Mouse (Mus musculus) hindbrain, embryonic 10.5 days (tissue): Measurements from ENCODE around the gene 2610008E11Rik. TPM values are rescaled to one million over a fixed set of nuclear protein-coding genes. Genes with fewer than 3 reads are reported as not detected.
"Not testable (repeated sequence)": the region's sequence is repeated elsewhere in the genome, so short reads cannot be mapped to it uniquely, and the experiment has no call there.

ENCODE experiments used
- DNase-seq: peaks from one replicate; pipeline ENCODE4 v3.0.0-alpha.2; 2017; ENCODE audit warnings: low spot score
- H3K27ac ChIP-seq: fragments of 300-500 bp; sonication (generic); 2 replicates; pipeline ENCODE4 v1.5.1; 2016; ENCODE audit warnings: mild to moderate bottlenecking, moderate library complexity
- H3K27me3 ChIP-seq: fragments of 300-500 bp; sonication (generic); 2 replicates; pipeline ENCODE4 v1.6.1; 2016; ENCODE audit warnings: mild to moderate bottlenecking; ENCODE audit not compliant: poor library complexity, insufficient read depth, severe bottlenecking
- H3K36me3 ChIP-seq: fragments of 300-500 bp; sonication (generic); 2 replicates; pipeline ENCODE4 v1.6.1; 2016; ENCODE audit warnings: mild to moderate bottlenecking, moderate library complexity
- H3K4me1 ChIP-seq: fragments of 300-500 bp; sonication (generic); replicated peaks from 2 replicates; pipeline ENCODE4 v1.6.1; 2016; ENCODE audit warnings: mild to moderate bottlenecking
- H3K4me3 ChIP-seq: fragments of 300-500 bp; sonication (generic); 2 replicates; pipeline ENCODE4 v1.5.1; 2016; ENCODE audit warnings: mild to moderate bottlenecking, moderate library complexity
- H3K9me3 ChIP-seq: fragments of 300-500 bp; sonication (generic); 2 replicates; pipeline ENCODE4 v1.6.1; 2016; ENCODE audit warnings: mild to moderate bottlenecking, moderate library complexity
- WGBS: fragments of 180-500 bp; shearing (Covaris S2); methylation state at CpG from one replicate; pipeline ENCODE4 v1.1.7; 2016; 5-methylcytosine and 5-hydroxymethylcytosine counted together
- polyA plus RNA-seq: library from polyadenylated mRNA; unstranded; fragments of >200 nt; fragmentation: Nextera tagmentation; extraction: Ambion mirVana; gene quantifications from 2 replicates; pipeline ENCODE4 v1.2.1, GENCODE M21; 2016

Gene 2610008E11Rik
- polyA plus RNA-seq = 31.4 and 32.0 TPM in 2 replicates

- peak within 1 kb of the TSS; percentile 90 for H3K4me3 ChIP-seq
- peaks cover 26% of the 10 kb centered on the region for H3K36me3 ChIP-seq
- peaks cover 15% of the 10 kb centered on the region for H3K4me1 ChIP-seq
- WGBS = under 1% methylated on average over 36 of the region's 36 CpGs
- H3K27me3 ChIP-seq = no peaks in the 10 kb centered on the region
- peak within 1 kb of the TSS; percentile 99 for H3K27ac ChIP-seq
- no peaks in the 10 kb centered on the region for H3K9me3 ChIP-seq
- peak; percentile 94 for DNase-seq
Observed at GRCm38 (mm10) chr10:79097161-79097754, at the start of gene 2610008E11Rik. 2610008E11Rik (minus strand) TSS chr10:79097600.

GRCm38 (mm10) chr10:79116125-79116849 is 18.9 kb upstream of the 2610008E11Rik start:
- no peaks in the 10 kb centered on the region; the same call in 1 of the 2 replicates for H3K4me1 ChIP-seq
- H3K9me3 ChIP-seq = no peaks in the 10 kb centered on the region
- peak; percentile 43 for DNase-seq
- no peak overlapping the region for H3K4me3 ChIP-seq
- no peak overlapping the region for H3K27ac ChIP-seq
- WGBS = 50% methylated on average over 4 of the region's 4 CpGs
- H3K36me3 ChIP-seq = no peaks in the 10 kb centered on the region
- H3K27me3 ChIP-seq = no peaks in the 10 kb centered on the region

DNA sequence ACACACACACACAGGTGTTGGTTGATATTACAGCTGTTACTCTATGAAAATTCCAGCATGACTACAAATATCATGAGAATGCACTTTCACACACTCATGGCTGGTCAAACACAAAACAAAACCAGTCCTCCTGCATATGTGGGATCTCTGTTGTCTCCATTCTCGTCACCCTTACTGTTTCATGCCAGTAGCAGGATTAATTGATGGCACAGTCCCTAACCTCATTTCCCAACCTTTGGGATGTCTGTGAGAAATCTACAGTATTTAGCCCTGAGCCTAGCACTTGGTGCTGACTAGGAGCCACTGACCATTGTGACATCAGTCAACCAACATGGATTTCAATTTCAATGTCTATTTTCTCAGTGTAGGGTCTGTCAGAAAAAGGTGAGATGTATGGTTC is 17.7 kb upstream of the 2610008E11Rik start:
- no peaks in the 10 kb centered on the region for H3K27me3 ChIP-seq
- no peak for DNase-seq
- no peaks in the 10 kb centered on the region; the same call in 1 of the 2 replicates for H3K4me1 ChIP-seq
- no peaks in the 10 kb centered on the region for H3K9me3 ChIP-seq
- H3K36me3 ChIP-seq = no peaks in the 10 kb centered on the region
- no peak overlapping the region for H3K4me3 ChIP-seq
- WGBS = 77% methylated on average over 1 of the region's 1 CpGs
- no peak overlapping the region for H3K27ac ChIP-seq

DNA sequence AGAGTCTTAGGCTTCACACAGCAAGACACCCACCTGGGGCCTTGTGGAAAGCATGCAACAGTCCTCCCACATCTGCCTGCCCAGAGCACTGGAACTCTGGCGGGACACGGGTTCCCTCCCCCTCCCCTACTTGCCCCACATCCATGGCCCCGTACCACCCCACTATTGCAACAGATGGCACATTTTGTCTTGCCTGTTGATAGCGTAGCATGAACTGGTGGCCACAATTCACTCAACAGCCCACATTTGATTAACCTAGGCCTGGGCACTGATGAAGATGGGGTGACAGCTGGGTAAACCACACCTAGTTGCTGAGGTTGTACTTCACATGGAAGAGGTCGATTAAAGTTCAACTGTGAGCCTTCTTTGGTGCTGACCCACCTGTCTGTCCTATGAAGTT is 13.1 kb upstream of the 2610008E11Rik start:
- H3K9me3 ChIP-seq = no peaks in the 10 kb centered on the region
- peaks cover 6% of the 10 kb centered on the region; the same call in 1 of the 2 replicates for H3K4me1 ChIP-seq
- H3K4me3 ChIP-seq = no peak overlapping the region
- DNase-seq = no peak
- WGBS = 87% methylated on average over 5 of the region's 5 CpGs
- no peaks in the 10 kb centered on the region for H3K27me3 ChIP-seq
- H3K27ac ChIP-seq = no peak overlapping the region
- no peaks in the 10 kb centered on the region for H3K36me3 ChIP-seq

DNA sequence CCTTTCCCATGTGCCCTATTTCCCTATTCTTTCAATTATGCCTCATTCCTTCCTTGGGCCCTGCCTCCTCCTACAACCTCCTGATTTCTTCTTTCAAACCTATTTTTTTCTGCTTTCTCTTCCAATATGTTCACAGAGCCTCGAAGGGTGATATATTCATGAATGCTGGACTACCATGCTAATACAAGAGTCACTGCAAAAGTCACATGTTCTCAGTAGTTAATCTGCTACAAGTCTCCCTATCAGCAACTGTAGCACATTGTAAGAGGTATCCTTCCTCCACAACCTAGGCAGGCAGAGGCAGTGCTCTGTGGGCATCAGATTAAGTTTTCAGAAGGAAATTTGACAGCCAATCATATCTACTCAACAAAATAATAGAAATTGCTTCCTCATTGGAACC is 11.8 kb upstream of the 2610008E11Rik start:
- no peaks in the 10 kb centered on the region for H3K9me3 ChIP-seq
- DNase-seq = no peak
- no peak overlapping the region for H3K27ac ChIP-seq
- no peaks in the 10 kb centered on the region for H3K36me3 ChIP-seq
- no peak overlapping the region for H3K4me3 ChIP-seq
- 80% methylated on average over 1 of the region's 1 CpGs for WGBS
- peaks cover 6% of the 10 kb centered on the region; the same call in 1 of the 2 replicates for H3K4me1 ChIP-seq
- no peaks in the 10 kb centered on the region for H3K27me3 ChIP-seq

- no peaks in the 10 kb centered on the region for H3K27me3 ChIP-seq
- DNase-seq = no peak
- H3K36me3 ChIP-seq = no peaks in the 10 kb centered on the region
- peaks cover 6% of the 10 kb centered on the region; the same call in 1 of the 2 replicates for H3K4me1 ChIP-seq
- 74% methylated on average over 2 of the region's 2 CpGs for WGBS
- no peak overlapping the region for H3K27ac ChIP-seq
- H3K9me3 ChIP-seq = no peaks in the 10 kb centered on the region
- H3K4me3 ChIP-seq = no peak overlapping the region
Observed at GRCm38 (mm10) chr10:79107531-79107930, 10.1 kb upstream of the 2610008E11Rik start.

- H3K4me3 ChIP-seq = no peak overlapping the region
- DNase-seq = peak; percentile 23
- WGBS = 65% methylated on average over 8 of the region's 8 CpGs
- no peak overlapping the region for H3K27ac ChIP-seq
- H3K9me3 ChIP-seq = no peaks in the 10 kb centered on the region
- peaks cover 6% of the 10 kb centered on the region; the same call in 1 of the 2 replicates for H3K4me1 ChIP-seq
- H3K36me3 ChIP-seq = no peaks in the 10 kb centered on the region
- H3K27me3 ChIP-seq = no peaks in the 10 kb centered on the region
Observed at GRCm38 (mm10) chr10:79106325-79107282, 9.2 kb upstream of the 2610008E11Rik start.

GRCm38 (mm10) chr10:79096706-79097105 is 694 bp downstream of the 2610008E11Rik start:
- no peak for DNase-seq
- H3K9me3 ChIP-seq = no peaks in the 10 kb centered on the region
- H3K27ac ChIP-seq = peak overlapping the region; percentile 99
- H3K36me3 ChIP-seq = peaks cover 32% of the 10 kb centered on the region
- peak overlapping the region; percentile 90 for H3K4me3 ChIP-seq
- WGBS = 23% methylated on average over 2 of the region's 2 CpGs
- H3K27me3 ChIP-seq = no peaks in the 10 kb centered on the region
- peaks cover 15% of the 10 kb centered on the region for H3K4me1 ChIP-seq

DNA sequence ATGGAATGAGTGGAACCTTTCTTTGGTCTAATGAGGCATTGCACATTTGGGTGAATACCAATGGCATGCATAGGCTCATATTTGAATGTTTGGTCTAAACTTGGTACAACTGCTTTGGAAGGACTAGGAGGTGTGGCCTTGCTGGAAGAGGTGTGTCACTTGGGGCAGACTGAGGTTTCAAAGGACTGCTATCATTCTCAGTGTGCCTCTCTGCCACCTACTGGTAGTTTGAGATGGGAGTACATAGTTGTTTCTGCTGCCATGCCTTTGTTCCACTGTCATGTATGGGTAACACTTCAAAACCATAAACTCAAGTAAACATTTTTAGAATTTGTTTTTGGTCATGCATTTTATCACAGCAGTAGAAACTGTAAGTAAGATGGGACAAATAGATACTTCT is 5.7 kb downstream of the 2610008E11Rik start:
- Histone ChIP-seq H3K4me1 (peaks cover 15% of the 10 kb centered on the region), H3K27me3 (no peaks in the 10 kb centered on the region), H3K27ac (no peak overlapping the region), H3K4me3 (no peak overlapping the region), H3K36me3 (peaks cover 82% of the 10 kb centered on the region), H3K9me3 (peaks cover 11% of the 10 kb centered on the region)
- no peak for DNase-seq

- no peaks in the 10 kb centered on the region for H3K4me1 ChIP-seq
- 74% methylated on average over 4 of the region's 4 CpGs for WGBS
- H3K27me3 ChIP-seq = no peaks in the 10 kb centered on the region
- H3K27ac ChIP-seq = no peak overlapping the region
- DNase-seq = no peak
- no peak overlapping the region for H3K4me3 ChIP-seq
- H3K36me3 ChIP-seq = peaks cover 78% of the 10 kb centered on the region
- H3K9me3 ChIP-seq = peaks cover 15% of the 10 kb centered on the region
Observed at GRCm38 (mm10) chr10:79089000-79089399, 8.4 kb downstream of the 2610008E11Rik start.

GRCm38 (mm10) chr10:79086577-79086976 is 10.8 kb downstream of the 2610008E11Rik start:
- H3K27me3 ChIP-seq = no peaks in the 10 kb centered on the region
- WGBS = 96% methylated on average over 2 of the region's 2 CpGs
- no peak overlapping the region for H3K4me3 ChIP-seq
- DNase-seq = no peak
- H3K4me1 ChIP-seq = no peaks in the 10 kb centered on the region
- peaks cover 54% of the 10 kb centered on the region for H3K36me3 ChIP-seq
- peaks cover 15% of the 10 kb centered on the region for H3K9me3 ChIP-seq
- H3K27ac ChIP-seq = no peak overlapping the region

DNA sequence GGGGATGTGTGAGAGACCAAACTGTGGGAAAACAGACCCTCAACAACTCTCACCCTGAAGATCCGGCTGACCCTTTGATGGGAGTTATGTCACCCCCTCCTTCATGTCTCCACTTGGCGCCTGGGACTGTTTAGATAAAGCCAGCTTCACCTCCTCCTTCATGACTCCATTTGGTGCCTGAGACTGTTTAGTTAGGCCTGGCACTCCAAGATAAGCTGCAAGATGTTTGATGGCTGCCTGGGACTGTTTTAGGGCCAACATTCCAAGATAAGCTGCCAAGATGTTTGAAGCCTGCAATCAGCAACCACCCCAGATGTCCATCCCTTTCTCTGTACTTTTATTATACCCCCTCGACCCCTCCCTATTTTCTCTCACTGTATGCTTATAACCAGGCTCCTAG is 40.0 kb downstream of the 2610008E11Rik start:
- Histone ChIP-seq H3K36me3 (peaks cover 60% of the 10 kb centered on the region), H3K9me3 (peaks cover 31% of the 10 kb centered on the region)
- not testable (repeated sequence) for DNase-seq, H3K4me3 ChIP-seq, H3K27ac ChIP-seq, H3K4me1 ChIP-seq, H3K27me3 ChIP-seq
- WGBS = 84% methylated on average over 3 of the region's 3 CpGs
